26 mouse cellular contexts compared by ENCODE assay signal in genomic region chr3:40138671-40139070, GRCm38 (mm10).
A peak's percentile ranks its signal among the peaks of the same experiment; 100 is the strongest.
DNase-seq lines count a peak whose midpoint lies in the region; ATAC-seq and TF ChIP-seq lines count a peak whose summit lies in the region.
"Had no signal": no experiment of that assay in that cellular context is flagged by ENCODE, and none has a peak within 500 bp of the region (broad histone marks: within the 10 kb centered on the region; RNA-seq: fewer than 3 reads in every experiment).

No protein-coding gene starts in this region.

- ATAC-seq in embryonic facial prominence, embryonic 13.5 days (ENCODE audit: insufficient number of reproducible peaks, insufficient read depth, low FRiP score, low TSS enrichment, low read depth) = no peak
- ATAC-seq in liver, postnatal 0 days = no peak
- ATAC-seq: activated CD4-positive, CD25-positive, alpha-beta regulatory T cell, adult 4 months; inflammation-experienced regulatory T-cells, adult 6 months; lung, postnatal 0 days; midbrain, embryonic 16.5 days had no signal

- no peaks in the 10 kb centered on the region for H3K9me3 ChIP-seq in embryonic facial prominence, embryonic 13.5 days
- no peaks in the 10 kb centered on the region for H3K9me3 ChIP-seq in liver, postnatal 0 days (ENCODE audit: low read length)
- H3K9me3 ChIP-seq: heart, embryonic 15.5 days; hindbrain, embryonic 13.5 days; liver, embryonic 15.5 days; midbrain, embryonic 10.5 days had no signal

- TF ChIP-seq CTCF in layer of hippocampus, adult 2 months (conservative IDR thresholded peaks at IDR 0.05) = no peak
- TF ChIP-seq CTCF in liver, postnatal 0 days (IDR thresholded peaks at IDR 0.05; ENCODE audit: low read depth) = no peak

- TF ChIP-seq EP300 in liver, postnatal 0 days (IDR thresholded peaks at IDR 0.05; ENCODE audit: low read depth) = no peak

- H3K4me2 ChIP-seq in embryonic facial prominence, embryonic 13.5 days = no peak overlapping the region
- no peak overlapping the region for H3K4me2 ChIP-seq in liver, postnatal 0 days (ENCODE audit: low read depth, low read length)
- H3K4me2 ChIP-seq: heart, embryonic 15.5 days; hindbrain, embryonic 13.5 days; liver, embryonic 15.5 days had no signal

- no peaks in the 10 kb centered on the region for H3K27me3 ChIP-seq in embryonic facial prominence, embryonic 13.5 days
- H3K27me3 ChIP-seq in liver, postnatal 0 days (ENCODE audit: insufficient read depth, low read length) = no peaks in the 10 kb centered on the region
- H3K27me3 ChIP-seq: heart, embryonic 15.5 days; hindbrain, embryonic 13.5 days; liver, embryonic 15.5 days had no signal

- WGBS in embryonic facial prominence, embryonic 13.5 days = 35% methylated on average over 5 of the region's 5 CpGs
- WGBS in liver, postnatal 0 days (ENCODE audit: insufficient replicate concordance) = 76% methylated on average over 5 of the region's 5 CpGs

- H3K9ac ChIP-seq in embryonic facial prominence, embryonic 13.5 days = no peak overlapping the region
- H3K9ac ChIP-seq in liver, postnatal 0 days (replicated peaks) = no peak overlapping the region
- H3K9ac ChIP-seq: heart, embryonic 15.5 days; hindbrain, embryonic 13.5 days; liver, embryonic 15.5 days had no signal

- H3K27ac ChIP-seq in layer of hippocampus, adult 2 months = peak overlapping the region; percentile 56
- H3K27ac ChIP-seq in embryonic facial prominence, embryonic 13.5 days = peak overlapping the region; percentile 66; the same call in 1 of the 2 replicates
- H3K27ac ChIP-seq in liver, postnatal 0 days (ENCODE audit: low read depth) = no peak overlapping the region
- H3K27ac ChIP-seq: heart, embryonic 15.5 days; hindbrain, embryonic 13.5 days; left cerebral cortex, adult 2 months; liver, embryonic 15.5 days; midbrain, embryonic 10.5 days had no signal

- H3K4me1 ChIP-seq in embryonic facial prominence, embryonic 13.5 days = peaks cover 27% of the 10 kb centered on the region
- H3K4me1 ChIP-seq in liver, postnatal 0 days (ENCODE audit: insufficient read depth) = no peaks in the 10 kb centered on the region
- H3K4me1 ChIP-seq: heart, embryonic 15.5 days; hindbrain, embryonic 13.5 days; liver, embryonic 15.5 days; midbrain, embryonic 10.5 days had no signal

- no peaks in the 10 kb centered on the region for H3K36me3 ChIP-seq in embryonic facial prominence, embryonic 13.5 days
- H3K36me3 ChIP-seq in liver, postnatal 0 days (replicated peaks; ENCODE audit: insufficient read depth, low read length) = no peaks in the 10 kb centered on the region
- H3K36me3 ChIP-seq: heart, embryonic 15.5 days; hindbrain, embryonic 13.5 days; liver, embryonic 15.5 days; midbrain, embryonic 10.5 days had no signal

- H3K4me3 ChIP-seq in layer of hippocampus, adult 2 months = no peak overlapping the region
- H3K4me3 ChIP-seq in embryonic facial prominence, embryonic 13.5 days = no peak overlapping the region
- H3K4me3 ChIP-seq in liver, postnatal 0 days (ENCODE audit: low read depth, low read length) = no peak overlapping the region
- H3K4me3 ChIP-seq: heart, embryonic 15.5 days; hindbrain, embryonic 13.5 days; left cerebral cortex, adult 2 months; liver, embryonic 15.5 days; midbrain, embryonic 10.5 days had no signal

- peak; percentile 6 for DNase-seq in kidney, adult 11 months
- DNase-seq in kidney, postnatal 25 days = no peak
- no peak for DNase-seq in layer of hippocampus, adult 2 months (ENCODE audit: low spot score in 2 of 2)
- DNase-seq in layer of hippocampus, postnatal 10 days (ENCODE audit: low spot score in 2 of 2) = no peak
- peak; percentile 24 for DNase-seq in hindlimb bud, embryonic 11.5 days (ENCODE audit: extremely low spot score, low read depth, low spot score)
- DNase-seq in liver, postnatal 0 days = no peak
- DNase-seq: adrenal gland, adult 8-10 months; cerebellum, adult 2 months; cerebellum, postnatal 36 days; embryo, embryonic 11 days; gastrocnemius, postnatal 36 days; heart, postnatal 36 days; layer of hippocampus, adult 9-11 months; liver; thymus, adult 18-20 months; thymus, postnatal 36 days had no signal

Comparison
In these comparisons a context has a peak if more than half of its experiments do, and no peak if none do; other contexts are left out.
1. DNase-seq: peak in kidney, adult 11 months (single experiment) and hindlimb bud, embryonic 11.5 days (single experiment); none in kidney, postnatal 25 days (0 of 2), layer of hippocampus, adult 2 months (0 of 2), layer of hippocampus, postnatal 10 days (0 of 2) and liver, postnatal 0 days (single experiment).